Mouse (Mus musculus): Measurements from ENCODE around the gene Fcgr4.

- TF ChIP-seq CTCF (IDR thresholded peaks at IDR 0.05): no peak
- TF ChIP-seq EP300 (IDR thresholded peaks at IDR 0.05): no peak
These were observed 40.5 kb downstream of the Fcgr4 start for GRCm38 (mm10) chr1:171059203-171059602.
